Mouse (Mus musculus) heart, embryonic 11.5 days (tissue): ENCODE results near the gene Ylpm1. TPM values are rescaled to one million over a fixed set of nuclear protein-coding genes. Genes with fewer than 3 reads are reported as not detected.

ENCODE experiments used
- polyA plus RNA-seq: library from polyadenylated mRNA; unstranded; fragments of >200 nt; fragmentation: Nextera tagmentation; extraction: Ambion mirVana; gene quantifications from 2 replicates; pipeline ENCODE4 v1.2.1, GENCODE M21; 2014

Gene Ylpm1
- polyA plus RNA-seq, 1 experiment from 2014 or later, result 30.4 TPM

Other genes starting within 250 kb of the Ylpm1 start
- gene Npc2, start 223.2 kb upstream of the Ylpm1 start, polyA plus RNA-seq, result 52.0 and 55.6 TPM in 2 replicates
- 133 and 142 TPM in 2 replicates for gene Isca2, start 223.1 kb upstream of the Ylpm1 start, polyA plus RNA-seq
- gene Ltbp2, start 119.8 kb upstream of the Ylpm1 start, polyA plus RNA-seq, result 0.21 and 0.37 TPM in 2 replicates
- gene Fcf1, start 25.4 kb upstream of the Ylpm1 start, polyA plus RNA-seq, result 92.3 and 102 TPM in 2 replicates
- 13.1 and 16.1 TPM in 2 replicates for gene Arel1, start 25.4 kb upstream of the Ylpm1 start, polyA plus RNA-seq
- gene Prox2, start 114.4 kb downstream of the Ylpm1 start, polyA plus RNA-seq, result 2.5 and 3.1 TPM in 2 replicates
- 170 and 200 TPM in 2 replicates for gene Dlst, start 114.5 kb downstream of the Ylpm1 start, polyA plus RNA-seq
- 0.94 and 1.3 TPM in 2 replicates for gene Rps6kl1, start 154.9 kb downstream of the Ylpm1 start, polyA plus RNA-seq
- 9.0 and 12.7 TPM in 2 replicates for gene Pgf, start 181.5 kb downstream of the Ylpm1 start, polyA plus RNA-seq
- 60.4 and 60.6 TPM in 2 replicates for gene Eif2b2, start 223.2 kb downstream of the Ylpm1 start, polyA plus RNA-seq